ENCODE assay signal across 23 mouse cellular contexts in the genomic region with DNA sequence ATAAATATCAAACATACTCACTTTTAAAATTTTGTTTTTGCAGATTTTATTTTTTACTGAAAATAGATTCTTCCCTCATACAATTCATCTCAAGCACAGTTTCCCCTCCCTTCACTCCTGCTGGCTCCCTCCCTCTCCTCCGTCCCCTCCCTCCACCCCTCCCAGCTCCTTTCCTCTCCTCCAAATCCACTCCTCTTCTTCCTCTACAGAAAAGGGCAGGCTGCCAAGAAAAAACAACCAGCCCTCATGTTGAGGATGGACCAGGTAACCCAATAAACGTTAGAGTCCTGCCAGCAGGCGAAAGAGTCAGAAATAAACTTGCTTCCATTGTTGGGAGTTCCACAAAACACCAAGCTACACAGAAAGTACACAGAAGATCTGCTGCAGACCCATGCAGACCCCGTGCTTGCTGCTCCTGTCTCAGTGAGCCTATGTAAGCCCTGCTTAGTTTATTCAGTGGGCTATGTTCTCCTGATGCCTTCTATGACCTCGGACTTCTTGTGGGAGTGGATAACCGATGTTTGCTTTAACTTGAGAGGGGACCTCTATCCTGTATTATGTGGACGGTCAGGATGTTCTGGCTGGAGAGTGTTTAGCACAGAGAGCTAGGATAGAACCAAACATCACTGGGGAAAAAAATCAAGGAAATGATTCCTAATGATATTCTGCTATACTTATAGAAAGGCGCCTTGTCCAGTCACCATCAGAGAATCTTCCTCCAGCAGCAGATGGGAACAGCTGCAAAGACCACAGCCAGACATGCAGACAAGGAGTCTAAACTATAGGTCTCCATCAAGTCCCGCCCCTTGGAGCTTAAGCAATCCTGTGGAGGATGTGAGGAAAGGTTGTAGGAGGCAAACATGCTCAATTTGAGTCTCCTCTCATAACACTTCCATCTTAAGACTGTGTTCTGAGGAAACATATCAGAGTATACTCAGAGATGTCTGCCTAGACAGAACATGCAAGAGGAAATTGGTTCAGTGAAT. TPM values are rescaled to one million over a fixed set of nuclear protein-coding genes. Genes with fewer than 3 reads are reported as not detected.
DNase-seq lines count a peak whose midpoint lies in the region; ATAC-seq and TF ChIP-seq lines count a peak whose summit lies in the region.
"Had no signal": no experiment of that assay in that cellular context is flagged by ENCODE, and none has a peak within 500 bp of the region (broad histone marks: within the 10 kb centered on the region; RNA-seq: fewer than 3 reads in every experiment).

No protein-coding gene starts in this region.

- no peak overlapping the region for H3K9ac ChIP-seq in heart, embryonic 13.5 days
- H3K9ac ChIP-seq: embryonic facial prominence, embryonic 12.5 days; forebrain, embryonic 13.5 days; hindbrain, embryonic 13.5 days; kidney, embryonic 15.5 days; liver, embryonic 14.5 days; midbrain, embryonic 12.5 days; neural tube, embryonic 12.5 days had no signal

- no peaks in the 10 kb centered on the region for H3K9me3 ChIP-seq in heart, embryonic 13.5 days
- H3K9me3 ChIP-seq: embryonic facial prominence, embryonic 12.5 days; forebrain, embryonic 13.5 days; heart, embryonic 10.5 days; hindbrain, embryonic 13.5 days; kidney, embryonic 15.5 days; midbrain, embryonic 12.5 days; neural tube, embryonic 12.5 days had no signal

- no peaks in the 10 kb centered on the region for H3K36me3 ChIP-seq in heart, embryonic 13.5 days
- no peaks in the 10 kb centered on the region for H3K36me3 ChIP-seq in thymus, adult 2 months (ENCODE audit: control insufficient read depth, insufficient read depth, low read length)
- no peaks in the 10 kb centered on the region for H3K36me3 ChIP-seq in myocyte (ENCODE audit: control insufficient read depth, insufficient read depth)
- H3K36me3 ChIP-seq: embryonic facial prominence, embryonic 12.5 days; heart, embryonic 10.5 days; hindbrain, embryonic 13.5 days; kidney, embryonic 15.5 days; midbrain, embryonic 12.5 days; neural tube, embryonic 12.5 days had no signal

- no peak for DNase-seq in heart, adult 18-20 months
- DNase-seq in thymus, adult 2 months = no peak
- DNase-seq in thymus, adult 18-20 months = no peak
- peak; percentile 11 to 17 for DNase-seq in thymus, postnatal 36 days
- no peak for DNase-seq in kidney, postnatal 25 days
- no peak for DNase-seq in right cerebral cortex, postnatal 36 days (ENCODE audit: low spot score in 2 of 2)
- DNase-seq: cerebellum, adult 9-11 months; gastrocnemius, postnatal 14 days; heart, postnatal 14 days; right cerebral cortex, adult 18-20 months had no signal

- no peak for ATAC-seq in heart, embryonic 13.5 days (ENCODE audit: extremely low read depth, insufficient number of reproducible peaks, low FRiP score, low TSS enrichment)
- ATAC-seq: forebrain, embryonic 13.5 days had no signal

- no peak for TF ChIP-seq POLR2A in thymus, adult 2 months (IDR thresholded peaks at IDR 0.05; ENCODE audit: control insufficient read depth, extremely low read depth, insufficient read depth, low read length, poor library complexity)
- TF ChIP-seq POLR2A in myocyte (IDR thresholded peaks at IDR 0.05; ENCODE audit: insufficient read length, low read depth) = no peak

- no peaks in the 10 kb centered on the region; the same call in 1 of the 2 replicates for H3K4me1 ChIP-seq in heart, embryonic 13.5 days
- H3K4me1 ChIP-seq in thymus, adult 2 months (replicated peaks; ENCODE audit: control insufficient read depth, insufficient read depth, low read length) = peaks cover 16% of the 10 kb centered on the region
- H3K4me1 ChIP-seq: embryonic facial prominence, embryonic 12.5 days; forebrain, embryonic 13.5 days; heart, embryonic 10.5 days; hindbrain, embryonic 13.5 days; midbrain, embryonic 12.5 days; neural tube, embryonic 12.5 days had no signal

- no peak overlapping the region for H3K4me3 ChIP-seq in heart, embryonic 13.5 days
- no peak overlapping the region for H3K4me3 ChIP-seq in thymus, adult 2 months (ENCODE audit: control insufficient read depth, insufficient read depth, low read length)
- no peak overlapping the region for H3K4me3 ChIP-seq in myocyte
- H3K4me3 ChIP-seq: embryonic facial prominence, embryonic 12.5 days; erythroblast, embryonic 14.5 days; forebrain, embryonic 13.5 days; heart, embryonic 10.5 days; hindbrain, embryonic 13.5 days; kidney, embryonic 15.5 days; layer of hippocampus, adult 2 months; midbrain, embryonic 12.5 days; neural tube, embryonic 12.5 days had no signal

- 46% methylated on average over 9 of the region's 9 CpGs for WGBS in heart, embryonic 13.5 days
- WGBS in thymus, adult 2 months = 54% methylated on average over 9 of the region's 9 CpGs

- peaks cover 5% of the 10 kb centered on the region; the same call in 1 of the 2 replicates for H3K27me3 ChIP-seq in heart, embryonic 13.5 days (replicated peaks)
- no peaks in the 10 kb centered on the region for H3K27me3 ChIP-seq in thymus, adult 2 months (ENCODE audit: control insufficient read depth, insufficient read depth, low read length)
- H3K27me3 ChIP-seq in myocyte (ENCODE audit: control insufficient read depth, insufficient read depth, insufficient read length) = no peaks in the 10 kb centered on the region
- H3K27me3 ChIP-seq: embryonic facial prominence, embryonic 12.5 days; forebrain, embryonic 13.5 days; hindbrain, embryonic 13.5 days; kidney, embryonic 15.5 days; midbrain, embryonic 12.5 days; neural tube, embryonic 12.5 days had no signal

- no peak for TF ChIP-seq CTCF in thymus, adult 2 months (IDR thresholded peaks at IDR 0.05; ENCODE audit: borderline replicate concordance, control insufficient read depth, extremely low read depth, insufficient read depth, low read length, poor library complexity)

- 0 out of 2 replicates have a peak overlapping the region, but pooled peaks have one; percentile 28 for H3K27ac ChIP-seq in heart, embryonic 13.5 days (replicated peaks)
- peak overlapping the region; percentile 69 for H3K27ac ChIP-seq in thymus, adult 2 months (ENCODE audit: control insufficient read depth, insufficient read depth, low read length)
- H3K27ac ChIP-seq: embryonic facial prominence, embryonic 12.5 days; forebrain, embryonic 13.5 days; heart, embryonic 10.5 days; hindbrain, embryonic 13.5 days; kidney, embryonic 15.5 days; layer of hippocampus, adult 2 months; liver, embryonic 14.5 days; macrophage; midbrain, embryonic 12.5 days; neural tube, embryonic 12.5 days had no signal

- no peak overlapping the region for H3K4me2 ChIP-seq in heart, embryonic 13.5 days
- peak overlapping the region; percentile 47 for H3K4me2 ChIP-seq in myocyte (ENCODE audit: low read depth)
- H3K4me2 ChIP-seq: embryonic facial prominence, embryonic 12.5 days; forebrain, embryonic 13.5 days; hindbrain, embryonic 13.5 days; kidney, embryonic 15.5 days; midbrain, embryonic 12.5 days; neural tube, embryonic 12.5 days had no signal

- no peak overlapping the region for H3ac ChIP-seq in myocyte (ENCODE audit: control insufficient read depth, insufficient read length)

- H3K79me2 ChIP-seq in myocyte (ENCODE audit: control insufficient read depth, insufficient read depth) = no peaks in the 10 kb centered on the region

TF ChIP-seq in myocyte, 11 proteins besides CTCF, POLR2A, EP300 and RAD21:
- no peak for TF ChIP-seq USF1 (IDR thresholded peaks at IDR 0.05; ENCODE audit: low read depth)
- no peak for TF ChIP-seq MYOG (IDR thresholded peaks at IDR 0.05; ENCODE audit: control insufficient read depth in 1 of 3, insufficient read depth in 1 of 3, insufficient read length in 2 of 3, low read depth in 2 of 3)
- no peak for TF ChIP-seq SRF (IDR thresholded peaks at IDR 0.05; ENCODE audit: control insufficient read depth, insufficient read length, low read depth)
- TF ChIP-seq POLR2AphosphoS2 (IDR thresholded peaks at IDR 0.05; ENCODE audit: insufficient read length, low read depth) = no peak
- no peak for TF ChIP-seq TCF12 (IDR thresholded peaks at IDR 0.05; ENCODE audit: insufficient read depth, poor library complexity, severe bottlenecking)
- TF ChIP-seq CEBPB (IDR thresholded peaks at IDR 0.05; ENCODE audit: insufficient read depth, poor library complexity, severe bottlenecking) = 0 out of 2 replicates have a peak, but pooled peaks have one; percentile 45
- peak in 2 of 3 experiments; percentile 64 to 72 for TF ChIP-seq MYOD1 (IDR thresholded peaks at IDR 0.05; ENCODE audit: control insufficient read depth in 1 of 3, insufficient read length in 2 of 3, low read depth in 2 of 3)
- no peak for TF ChIP-seq REST (IDR thresholded peaks at IDR 0.05; ENCODE audit: insufficient read depth, insufficient read length)
- no peak for TF ChIP-seq E2F4 (IDR thresholded peaks at IDR 0.05; ENCODE audit: insufficient read depth)
- TF ChIP-seq TCF3 (IDR thresholded peaks at IDR 0.05; ENCODE audit: insufficient read length, low read depth) = no peak
- no peak for TF ChIP-seq MAX (IDR thresholded peaks at IDR 0.05; ENCODE audit: low read depth)

RNA-seq across cellular contexts. Expression of a gene that starts 39.4 kb away (rescaled TPM):
- 24.2 and 24.8 TPM in 2 replicates for polyA plus RNA-seq in heart, embryonic 13.5 days (2015; fragmentation: Nextera tagmentation; extraction: Ambion mirVana)
- 10 to 100 TPM; 12.9 to 13.0 TPM for total RNA-seq in heart, adult 18-20 months (2021)
- polyA plus RNA-seq in thymus, adult 2 months (2012; rRNA removed) = 106 and 122 TPM in 2 replicates
- 18.4 TPM for polyA plus RNA-seq in myocyte (2012; fragmentation: generic; extraction: Trizol)

Comparison
In these comparisons a context has a peak if more than half of its experiments do, and no peak if none do; other contexts are left out.
1. DNase-seq: peak in thymus, postnatal 36 days (2 of 2); none in heart, adult 18-20 months (0 of 2), thymus, adult 2 months (single experiment), thymus, adult 18-20 months (0 of 2), kidney, postnatal 25 days (0 of 2) and right cerebral cortex, postnatal 36 days (0 of 2).